Mouse (Mus musculus) MEL (cell line): ENCODE measurements around the gene Ppm1g.

Experiments
- CTCF ChIP-seq, 3 experiments: IDR thresholded peaks in 2 of 3; conservative IDR thresholded peaks in 1 of 3; 2 replicates each; pipeline ENCODE4 v1.5.1; 2011 to 2012; ENCODE audit warnings: low read length in 3 of 3, low read depth in 2 of 3, mild to moderate bottlenecking in 2 of 3, improper control_type of control experiment in 1 of 3, inconsistent platforms in 1 of 3, mixed read lengths in 1 of 3, moderate library complexity in 1 of 3; ENCODE audit not compliant: control insufficient read depth in 1 of 3, insufficient read depth in 1 of 3, poor library complexity in 1 of 3, severe bottlenecking in 1 of 3
- GATA1 ChIP-seq: IDR thresholded peaks from 2 replicates; pipeline ENCODE4 v1.6.1; 2011; ENCODE audit warnings: low read depth, low read length, improper control_type of control experiment
- MAX ChIP-seq: IDR thresholded peaks from 2 replicates; pipeline ENCODE4 v1.6.1; 2011; ENCODE audit warnings: low read length, improper control_type of control experiment
- USF2 ChIP-seq, 2 experiments: IDR thresholded peaks; 2 replicates each; pipeline ENCODE4 v1.6.1; 2011 to 2012; ENCODE audit warnings: improper control_type of control experiment in 2 of 2, low read length in 2 of 2, borderline replicate concordance in 1 of 2, inconsistent platforms in 1 of 2, low read depth in 1 of 2, mild to moderate bottlenecking in 1 of 2; ENCODE audit not compliant: insufficient read depth in 1 of 2
- ZMIZ1 ChIP-seq: IDR thresholded peaks from 2 replicates; pipeline ENCODE4 v1.6.1; 2012; ENCODE audit warnings: low read depth, mild to moderate bottlenecking, inconsistent platforms, low read length, improper control_type of control experiment, moderate library complexity

- TF ChIP-seq ZMIZ1 (peak; percentile 97), GATA1 (no peak; the same call in 1 of the 2 replicates), CTCF (IDR thresholded peaks at IDR 0.05 in 2 of 3, conservative IDR thresholded peaks at IDR 0.05 in 1 of 3; ENCODE audit: control insufficient read depth in 1 of 3, insufficient read depth in 1 of 3, low read depth in 2 of 3, low read length in 3 of 3, poor library complexity in 1 of 3, severe bottlenecking in 1 of 3) (no peak), MAX (peak; percentile 75), USF2 (IDR thresholded peaks at IDR 0.05; ENCODE audit: borderline replicate concordance in 1 of 2, insufficient read depth in 1 of 2, low read depth in 1 of 2, low read length in 2 of 2) (no peak)
These were observed 18.5 kb downstream of the Ppm1g start, which contains the start of gene Zfp513 for GRCm38 (mm10) chr5:31201742-31202590.
